Mouse (Mus musculus) bone marrow macrophage, adult 2 months (primary cell): ENCODE results near the gene Slc47a1.

Experiments
- CTCF ChIP-seq: IDR thresholded peaks from 2 replicates; pipeline ENCODE4 v1.5.1; 2012; ENCODE audit warnings: low read depth, mild to moderate bottlenecking, low read length, moderate library complexity
- POLR2A ChIP-seq: IDR thresholded peaks from 2 replicates; pipeline ENCODE4 v1.6.1; 2012; ENCODE audit warnings: mild to moderate bottlenecking, low read depth, low read length, borderline replicate concordance

GRCm38 (mm10) chr11:61361515-61362190 is 16.5 kb downstream of the Slc47a1 start:
- no peak for TF ChIP-seq CTCF
- TF ChIP-seq POLR2A, result no peak
